Mouse (Mus musculus) frontal cortex, postnatal 14 days (tissue): ENCODE results near the gene Zfp385c.
A peak's percentile ranks its signal among the peaks of the same experiment; 100 is the strongest.

Experiments used
- DNase-seq, 2 experiments: peaks; one replicate each; pipeline ENCODE4 v3.0.0; 2022; ENCODE audit warnings: low spot score in 2 of 2

Gene Zfp385c

GRCm38 (mm10) chr11:100718462-100718861 is 26.2 kb upstream of the Zfp385c start:
- no peak for DNase-seq

GRCm38 (mm10) chr11:100716649-100717048 is 24.4 kb upstream of the Zfp385c start:
- DNase-seq = no peak

GRCm38 (mm10) chr11:100714948-100715347 is 22.7 kb upstream of the Zfp385c start:
- no peak for DNase-seq

GRCm38 (mm10) chr11:100714534-100714915 is 22.3 kb upstream of the Zfp385c start:
- DNase-seq = peak; percentile 74 to 75

- no peak for DNase-seq
Measured at GRCm38 (mm10) chr11:100713735-100714533, 21.7 kb upstream of the Zfp385c start, which contains the start of gene Hspb9. Gene Hspb9 (plus strand): TSS chr11:100713850.

GRCm38 (mm10) chr11:100713174-100713573 is 20.9 kb upstream of the Zfp385c start:
- DNase-seq = no peak

- DNase-seq = peak in 1 of 2 experiments; percentile 81
Measured at GRCm38 (mm10) chr11:100711783-100712615, 19.7 kb upstream of the Zfp385c start, which contains the start of gene Kat2a. Gene Kat2a (minus strand): TSS chr11:100712465.

- no peak for DNase-seq
Measured at GRCm38 (mm10) chr11:100710977-100711376, 18.7 kb upstream of the Zfp385c start.

- no peak for DNase-seq
Measured at GRCm38 (mm10) chr11:100710528-100710927, 18.3 kb upstream of the Zfp385c start.

GRCm38 (mm10) chr11:100709201-100709810 is 17.1 kb upstream of the Zfp385c start:
- no peak for DNase-seq

- DNase-seq = no peak
Measured at GRCm38 (mm10) chr11:100705095-100705747, 13.0 kb upstream of the Zfp385c start.

GRCm38 (mm10) chr11:100703851-100704531 is 11.7 kb upstream of the Zfp385c start, which contains the start of gene Dhx58:
Gene Dhx58 (minus strand): TSS chr11:100704271.
- no peak for DNase-seq

GRCm38 (mm10) chr11:100703366-100703765 is 11.1 kb upstream of the Zfp385c start:
- DNase-seq = no peak

- DNase-seq = no peak
Measured at GRCm38 (mm10) chr11:100702906-100703305, 10.7 kb upstream of the Zfp385c start.

- peak in 1 of 2 experiments; percentile 63 for DNase-seq
Measured at GRCm38 (mm10) chr11:100702081-100702851, 10.0 kb upstream of the Zfp385c start.

- DNase-seq = no peak
Measured at GRCm38 (mm10) chr11:100701301-100701700, 9.0 kb upstream of the Zfp385c start.

- no peak for DNase-seq
Measured at GRCm38 (mm10) chr11:100700710-100701109, 8.5 kb upstream of the Zfp385c start.

- no peak for DNase-seq
Measured at GRCm38 (mm10) chr11:100697921-100698320, 5.7 kb upstream of the Zfp385c start.

GRCm38 (mm10) chr11:100694926-100695325 is 2.7 kb upstream of the Zfp385c start:
- DNase-seq = peak in 1 of 2 experiments; percentile 77

GRCm38 (mm10) chr11:100693154-100693553 is 899 bp upstream of the Zfp385c start:
- DNase-seq = no peak
